Mouse (Mus musculus) ES-Bruce4 (cell line): ENCODE data around the gene Calb2.

ENCODE experiments used
- CTCF ChIP-seq: IDR thresholded peaks from one replicate; pipeline ENCODE4 v1.8.1; 2011; ENCODE audit warnings: low read depth, low read length
- EP300 ChIP-seq: IDR thresholded peaks from 2 replicates; pipeline ENCODE4 v1.6.1; 2011; ENCODE audit warnings: low read depth, low read length; ENCODE audit not compliant: insufficient read depth

DNA sequence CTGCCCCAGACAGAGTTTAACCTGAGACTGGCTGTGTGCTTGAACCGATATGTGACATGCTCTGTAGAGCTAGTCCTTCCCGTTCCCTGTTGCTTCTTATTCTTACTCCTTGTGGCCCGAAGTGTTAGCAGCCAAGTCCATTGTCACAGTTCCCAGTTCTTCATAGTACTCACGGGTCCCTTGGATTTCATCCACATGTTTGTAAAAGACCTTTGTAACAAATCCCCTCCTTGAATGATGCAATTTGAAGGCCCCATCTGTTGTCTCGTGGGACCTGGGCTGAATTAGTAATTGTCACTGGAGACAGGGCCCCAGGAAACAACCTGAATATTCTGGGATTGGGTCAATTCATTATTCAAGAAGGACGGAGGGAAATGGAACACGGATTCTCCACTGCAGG lies 32.5 kb downstream of the Calb2 start:
- TF ChIP-seq EP300 (no peak), CTCF (no peak)
